Mouse (Mus musculus): ENCODE data around the gene Slc30a7. TPM values are rescaled to one million over a fixed set of nuclear protein-coding genes. Genes with fewer than 3 reads are reported as not detected.

Slc30a7 gene
- 10 to 100 TPM in 1 of 2 experiments, 1 to 10 TPM in 1; 10.0 to 13.6 TPM for total RNA-seq (2021)
- 5.4 and 12.6 TPM in 2 replicates for polyA plus RNA-seq (2012; rRNA removed)
- long read RNA-seq, full-length matches to known transcripts: 7 of 9 reads
- long read RNA-seq, partial matches to known transcripts: 0 of 9 reads
- long read RNA-seq, other reads (novel, unspliced or antisense): 2 of 9 reads

- Histone ChIP-seq H3K4me1 (ENCODE audit: control insufficient read depth, insufficient read depth, low read length) (peaks cover 3% of the 10 kb centered on the region), H3K9ac (ENCODE audit: low read depth, low read length) (peak within 1 kb of the TSS; percentile 75), H3K79me2 (replicated peaks; ENCODE audit: control insufficient read depth, insufficient read depth, low read length) (no peaks in the 10 kb centered on the region), H3K4me3 (peak within 1 kb of the TSS; percentile 94), H3K27me3 (ENCODE audit: control insufficient read depth, insufficient read depth, low read length) (no peaks in the 10 kb centered on the region), H3K36me3 (ENCODE audit: control insufficient read depth, insufficient read depth, low read length) (peaks cover 6% of the 10 kb centered on the region), H3K27ac (peak within 1 kb of the TSS; percentile 73)
- DNase-seq: peak; percentile 87 to 88
- peak; percentile 73 for TF ChIP-seq POLR2A (IDR thresholded peaks at IDR 0.05; ENCODE audit: insufficient read depth, low read depth, low read length)
- TF ChIP-seq EP300 (IDR thresholded peaks at IDR 0.05; ENCODE audit: insufficient read depth, low read depth, low read length): no peak
- intact Hi-C loops (cut with DNase I): no loop called here
- 1% methylated on average over 67 of the region's 67 CpGs for WGBS
These were observed at the start of gene Slc30a7, which contains the start of gene Extl2 for GRCm38 (mm10) chr3:116006978-116007940. Slc30a7 (minus strand) TSS chr3:116007406. Extl2 (plus strand) TSS chr3:116007462.

- no peaks in the 10 kb centered on the region for H3K4me1 ChIP-seq (ENCODE audit: control insufficient read depth, insufficient read depth, low read length)
- intact Hi-C loops (cut with DNase I): no loop called here
- H3K9ac ChIP-seq (ENCODE audit: low read depth, low read length): no peak overlapping the region
- DNase-seq: no peak
- H3K36me3 ChIP-seq (ENCODE audit: control insufficient read depth, insufficient read depth, low read length): no peaks in the 10 kb centered on the region
- H3K27me3 ChIP-seq (ENCODE audit: control insufficient read depth, insufficient read depth, low read length): no peaks in the 10 kb centered on the region
- H3K79me2 ChIP-seq (replicated peaks; ENCODE audit: control insufficient read depth, insufficient read depth, low read length): no peaks in the 10 kb centered on the region
- TF ChIP-seq POLR2A (IDR thresholded peaks at IDR 0.05; ENCODE audit: insufficient read depth, low read depth, low read length) (no peak), CTCF (IDR thresholded peaks at IDR 0.05) (no peak), EP300 (IDR thresholded peaks at IDR 0.05; ENCODE audit: insufficient read depth, low read depth, low read length) (no peak)
- H3K27ac ChIP-seq: no peak overlapping the region
- H3K4me3 ChIP-seq: no peak overlapping the region
- 52% methylated on average over 5 of the region's 5 CpGs for WGBS
These were observed 39.8 kb upstream of the Slc30a7 start for GRCm38 (mm10) chr3:116047034-116047433.

GRCm38 (mm10) chr3:116046000-116046399 is 38.8 kb upstream of the Slc30a7 start:
- no peaks in the 10 kb centered on the region for H3K27me3 ChIP-seq (ENCODE audit: control insufficient read depth, insufficient read depth, low read length)
- H3K9ac ChIP-seq (ENCODE audit: low read depth, low read length): no peak overlapping the region
- 47% methylated on average over 2 of the region's 2 CpGs for WGBS
- no peak for DNase-seq
- H3K4me1 ChIP-seq (ENCODE audit: control insufficient read depth, insufficient read depth, low read length): no peaks in the 10 kb centered on the region
- H3K27ac ChIP-seq: no peak overlapping the region
- no peak for TF ChIP-seq POLR2A (IDR thresholded peaks at IDR 0.05; ENCODE audit: insufficient read depth, low read depth, low read length)
- TF ChIP-seq CTCF (IDR thresholded peaks at IDR 0.05): peak; percentile 67
- H3K4me3 ChIP-seq: no peak overlapping the region
- intact Hi-C loops (cut with DNase I): no loop called here
- H3K36me3 ChIP-seq (ENCODE audit: control insufficient read depth, insufficient read depth, low read length): no peaks in the 10 kb centered on the region
- no peaks in the 10 kb centered on the region for H3K79me2 ChIP-seq (replicated peaks; ENCODE audit: control insufficient read depth, insufficient read depth, low read length)

- Histone ChIP-seq H3K27ac (no peak overlapping the region), H3K79me2 (replicated peaks; ENCODE audit: control insufficient read depth, insufficient read depth, low read length) (no peaks in the 10 kb centered on the region), H3K27me3 (ENCODE audit: control insufficient read depth, insufficient read depth, low read length) (no peaks in the 10 kb centered on the region), H3K36me3 (ENCODE audit: control insufficient read depth, insufficient read depth, low read length) (no peaks in the 10 kb centered on the region), H3K9ac (ENCODE audit: low read depth, low read length) (no peak overlapping the region), H3K4me1 (ENCODE audit: control insufficient read depth, insufficient read depth, low read length) (no peaks in the 10 kb centered on the region), H3K4me3 (no peak overlapping the region)
- WGBS: 67% methylated on average over 3 of the region's 3 CpGs
- intact Hi-C loops (cut with DNase I): loop anchor here (1.0 to 2.0 kb wide), 2 partner anchors 168 to 287 kb away; no protein-coding TSS in a partner anchor
- DNase-seq: no peak
- TF ChIP-seq CTCF (IDR thresholded peaks at IDR 0.05): peak; percentile 72
- TF ChIP-seq POLR2A (IDR thresholded peaks at IDR 0.05; ENCODE audit: insufficient read depth, low read depth, low read length): no peak
- TF ChIP-seq EP300 (IDR thresholded peaks at IDR 0.05; ENCODE audit: insufficient read depth, low read depth, low read length): no peak
These were observed 33.6 kb upstream of the Slc30a7 start for GRCm38 (mm10) chr3:116040776-116041175.

GRCm38 (mm10) chr3:116033871-116034222 is 26.6 kb upstream of the Slc30a7 start:
- Histone ChIP-seq H3K36me3 (ENCODE audit: control insufficient read depth, insufficient read depth, low read length) (no peaks in the 10 kb centered on the region), H3K4me3 (no peak overlapping the region), H3K27ac (no peak overlapping the region), H3K27me3 (ENCODE audit: control insufficient read depth, insufficient read depth, low read length) (no peaks in the 10 kb centered on the region), H3K4me1 (ENCODE audit: control insufficient read depth, insufficient read depth, low read length) (no peaks in the 10 kb centered on the region; the same call in 1 of the 2 replicates), H3K79me2 (replicated peaks; ENCODE audit: control insufficient read depth, insufficient read depth, low read length) (no peaks in the 10 kb centered on the region), H3K9ac (ENCODE audit: low read depth, low read length) (no peak overlapping the region)
- no peak for TF ChIP-seq POLR2A (IDR thresholded peaks at IDR 0.05; ENCODE audit: insufficient read depth, low read depth, low read length)
- TF ChIP-seq CTCF (IDR thresholded peaks at IDR 0.05): peak; percentile 81
- intact Hi-C loops (cut with DNase I): loop anchor here (1.0 to 5.0 kb wide), 2 partner anchors 293 to 463 kb away; no protein-coding TSS in a partner anchor
- DNase-seq: no peak
- 52% methylated on average over 3 of the region's 3 CpGs for WGBS
